Mouse (Mus musculus): ENCODE data around the gene Pax7. TPM values are rescaled to one million over a fixed set of nuclear protein-coding genes. Genes with fewer than 3 reads are reported as not detected.

Gene Pax7
- polyA plus RNA-seq, 1 experiment from 2014 or later, result 0.03 TPM

DNA sequence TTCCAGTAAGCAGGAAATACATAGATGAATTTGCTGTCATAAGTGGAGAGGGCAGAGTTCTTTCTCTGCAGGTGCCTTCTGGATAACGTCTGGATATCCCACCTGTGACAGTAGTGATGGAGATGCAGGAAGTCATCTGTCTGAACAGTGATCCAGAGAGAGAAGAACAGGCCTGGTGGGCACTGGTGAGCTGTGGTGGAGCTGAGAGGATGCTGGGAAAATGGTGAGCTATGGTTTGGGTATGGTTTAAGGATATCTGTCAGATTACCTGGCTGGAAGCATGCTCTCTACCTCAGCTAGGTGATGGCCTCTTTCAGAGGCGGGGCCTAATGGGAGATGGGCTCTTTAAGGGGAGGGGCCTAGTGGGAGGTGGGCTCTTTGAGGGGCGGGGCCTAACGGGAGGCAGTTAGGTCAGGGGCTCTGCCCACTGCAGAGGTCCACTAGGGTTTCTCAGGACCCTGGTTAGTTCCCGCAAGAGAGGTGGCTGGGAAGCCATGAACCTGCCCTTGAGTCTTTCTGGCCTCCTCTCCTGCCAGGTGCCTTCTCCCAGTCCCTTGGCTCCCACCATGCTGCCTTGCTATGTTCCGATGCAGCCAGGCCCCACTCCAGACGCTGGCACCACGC lies 17.3 kb upstream of the Pax7 start:
- no peaks in the 10 kb centered on the region for H3K9me3 ChIP-seq (replicated peaks)
- no peak overlapping the region for H3K9ac ChIP-seq
- no peaks in the 10 kb centered on the region for H3K4me1 ChIP-seq (replicated peaks)
- H3K36me3 ChIP-seq (replicated peaks), result no peaks in the 10 kb centered on the region
- H3K4me2 ChIP-seq, result no peak overlapping the region
- peaks cover 82% of the 10 kb centered on the region for H3K27me3 ChIP-seq
- no peak overlapping the region for H3K27ac ChIP-seq (replicated peaks)
- WGBS (ENCODE audit: insufficient replicate concordance), result 12% methylated on average over 8 of the region's 8 CpGs
- H3K4me3 ChIP-seq (replicated peaks), result no peak overlapping the region
- no peak for ATAC-seq (ENCODE audit: insufficient read depth)

- no peaks in the 10 kb centered on the region for H3K9me3 ChIP-seq (replicated peaks)
- H3K4me1 ChIP-seq (replicated peaks), result no peaks in the 10 kb centered on the region
- ATAC-seq (ENCODE audit: insufficient read depth), result no peak
- H3K4me2 ChIP-seq, result no peak overlapping the region
- H3K27ac ChIP-seq (replicated peaks), result no peak overlapping the region
- H3K27me3 ChIP-seq, result peaks cover 69% of the 10 kb centered on the region
- no peak overlapping the region for H3K4me3 ChIP-seq (replicated peaks)
- no peak overlapping the region for H3K9ac ChIP-seq
- WGBS (ENCODE audit: insufficient replicate concordance), result 6% methylated on average over 7 of the region's 7 CpGs
- H3K36me3 ChIP-seq (replicated peaks), result no peaks in the 10 kb centered on the region
Measured at GRCm38 (mm10) chr4:139843456-139843855, 10.1 kb upstream of the Pax7 start.

DNA sequence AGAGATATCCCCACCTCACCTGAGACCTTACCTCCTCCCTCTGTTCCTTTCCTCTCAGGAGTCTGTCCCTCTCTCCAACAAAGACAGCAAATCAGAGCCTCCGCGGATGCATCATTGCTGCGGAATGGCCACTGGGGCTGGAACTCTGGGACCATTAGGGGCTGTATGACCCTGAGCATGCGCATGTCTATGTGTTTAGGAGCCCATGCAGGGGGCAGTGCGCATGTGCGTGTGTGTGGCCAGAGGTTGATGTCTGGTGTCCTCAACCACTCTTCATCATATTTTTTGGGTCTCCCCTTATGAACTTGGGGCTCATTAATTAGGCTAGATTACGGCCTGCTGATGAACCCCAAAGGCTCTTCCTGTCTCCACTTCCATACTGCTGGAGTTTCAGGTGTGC lies 9.6 kb upstream of the Pax7 start:
- Histone ChIP-seq H3K27me3 (peaks cover 69% of the 10 kb centered on the region), H3K27ac (replicated peaks) (no peak overlapping the region), H3K4me1 (replicated peaks) (no peaks in the 10 kb centered on the region), H3K9ac (no peak overlapping the region), H3K36me3 (replicated peaks) (no peaks in the 10 kb centered on the region), H3K4me2 (no peak overlapping the region), H3K4me3 (replicated peaks) (no peak overlapping the region), H3K9me3 (replicated peaks) (no peaks in the 10 kb centered on the region)
- ATAC-seq (ENCODE audit: insufficient read depth), result no peak
- WGBS (ENCODE audit: insufficient replicate concordance), result 62% methylated on average over 7 of the region's 7 CpGs

GRCm38 (mm10) chr4:139840939-139841500 lies 7.7 kb upstream of the Pax7 start:
- no peak for ATAC-seq (ENCODE audit: insufficient read depth)
- H3K27me3 ChIP-seq, result peaks cover 75% of the 10 kb centered on the region
- no peak overlapping the region for H3K4me3 ChIP-seq (replicated peaks)
- WGBS (ENCODE audit: insufficient replicate concordance), result 45% methylated on average over 9 of the region's 9 CpGs
- no peaks in the 10 kb centered on the region for H3K9me3 ChIP-seq (replicated peaks)
- H3K36me3 ChIP-seq (replicated peaks), result no peaks in the 10 kb centered on the region
- H3K4me2 ChIP-seq, result no peak overlapping the region
- H3K9ac ChIP-seq, result no peak overlapping the region
- H3K4me1 ChIP-seq (replicated peaks), result no peaks in the 10 kb centered on the region
- no peak overlapping the region for H3K27ac ChIP-seq (replicated peaks)

DNA sequence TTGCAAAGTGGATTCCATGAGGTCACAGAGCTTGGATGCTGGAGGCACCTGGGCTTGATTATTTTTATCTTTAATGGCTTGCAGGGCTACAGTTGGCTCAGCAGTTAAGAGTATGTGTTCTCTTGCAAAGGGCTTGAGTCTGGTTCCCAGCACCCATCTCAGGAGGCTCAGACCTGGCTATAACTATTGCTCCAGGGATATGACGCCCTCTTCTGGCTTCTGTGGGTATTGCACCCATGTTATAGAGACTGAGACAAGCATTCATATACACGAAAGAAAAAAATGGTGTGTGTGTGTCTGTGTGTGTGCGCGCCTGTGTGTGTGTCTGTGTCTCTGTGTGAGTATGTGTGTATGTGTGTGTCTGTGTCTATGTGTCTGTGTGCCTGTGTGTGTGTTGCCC lies 7.1 kb upstream of the Pax7 start:
- Histone ChIP-seq H3K4me3 (replicated peaks) (no peak overlapping the region), H3K27me3 (peaks cover 78% of the 10 kb centered on the region), H3K9me3 (replicated peaks) (no peaks in the 10 kb centered on the region), H3K9ac (no peak overlapping the region), H3K36me3 (replicated peaks) (no peaks in the 10 kb centered on the region), H3K27ac (replicated peaks) (no peak overlapping the region), H3K4me1 (replicated peaks) (no peaks in the 10 kb centered on the region), H3K4me2 (no peak overlapping the region)
- WGBS (ENCODE audit: insufficient replicate concordance), result 62% methylated on average over 4 of the region's 4 CpGs
- ATAC-seq (ENCODE audit: insufficient read depth), result no peak

- no peak overlapping the region for H3K27ac ChIP-seq (replicated peaks)
- H3K9me3 ChIP-seq (replicated peaks), result no peaks in the 10 kb centered on the region
- peaks cover 99% of the 10 kb centered on the region for H3K27me3 ChIP-seq
- H3K4me1 ChIP-seq (replicated peaks), result no peaks in the 10 kb centered on the region
- no peak overlapping the region for H3K4me2 ChIP-seq
- H3K4me3 ChIP-seq (replicated peaks), result no peak overlapping the region
- WGBS (ENCODE audit: insufficient replicate concordance), result 5% methylated on average over 5 of the region's 5 CpGs
- H3K9ac ChIP-seq, result no peak overlapping the region
- no peak for ATAC-seq (ENCODE audit: insufficient read depth)
- no peaks in the 10 kb centered on the region for H3K36me3 ChIP-seq (replicated peaks)
Measured at GRCm38 (mm10) chr4:139836681-139837080, 3.4 kb upstream of the Pax7 start.

DNA sequence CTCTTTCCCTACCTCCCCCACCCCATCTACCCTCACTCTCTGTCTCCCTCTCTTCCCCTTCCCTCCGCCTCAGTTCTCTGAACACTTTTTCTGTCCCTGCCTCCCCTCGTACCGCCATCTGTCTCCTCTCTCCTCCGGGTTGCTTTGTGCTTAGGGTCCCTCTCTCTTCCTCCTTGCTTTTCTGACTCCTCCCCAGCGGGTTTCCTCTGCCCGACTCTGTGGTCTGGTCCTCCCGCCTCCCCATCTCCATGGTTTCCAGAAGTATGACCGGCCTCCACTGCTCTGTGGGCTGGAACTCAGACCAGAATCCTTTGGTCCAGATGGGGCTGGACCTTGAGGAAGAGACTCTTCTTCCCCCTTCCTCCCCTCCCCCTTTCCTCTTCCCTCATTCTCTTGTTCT lies 2.9 kb upstream of the Pax7 start:
- no peak for ATAC-seq (ENCODE audit: insufficient read depth)
- Histone ChIP-seq H3K4me1 (replicated peaks) (no peaks in the 10 kb centered on the region), H3K36me3 (replicated peaks) (no peaks in the 10 kb centered on the region), H3K9ac (no peak overlapping the region), H3K27ac (replicated peaks) (no peak overlapping the region), H3K27me3 (peaks cover 99% of the 10 kb centered on the region), H3K9me3 (replicated peaks) (no peaks in the 10 kb centered on the region), H3K4me2 (no peak overlapping the region), H3K4me3 (replicated peaks) (no peak overlapping the region)
- under 1% methylated on average over 8 of the region's 8 CpGs for WGBS (ENCODE audit: insufficient replicate concordance)

- Histone ChIP-seq H3K27ac (replicated peaks) (no peak overlapping the region), H3K4me3 (replicated peaks) (no peak overlapping the region), H3K27me3 (peaks cover 100% of the 10 kb centered on the region), H3K4me2 (no peak overlapping the region), H3K9me3 (replicated peaks) (no peaks in the 10 kb centered on the region), H3K4me1 (replicated peaks) (no peaks in the 10 kb centered on the region), H3K9ac (no peak overlapping the region), H3K36me3 (replicated peaks) (no peaks in the 10 kb centered on the region)
- WGBS (ENCODE audit: insufficient replicate concordance), result 2% methylated on average over 17 of the region's 17 CpGs
- no peak for ATAC-seq (ENCODE audit: insufficient read depth)
Measured at GRCm38 (mm10) chr4:139833817-139834401, 581 bp upstream of the Pax7 start.

DNA sequence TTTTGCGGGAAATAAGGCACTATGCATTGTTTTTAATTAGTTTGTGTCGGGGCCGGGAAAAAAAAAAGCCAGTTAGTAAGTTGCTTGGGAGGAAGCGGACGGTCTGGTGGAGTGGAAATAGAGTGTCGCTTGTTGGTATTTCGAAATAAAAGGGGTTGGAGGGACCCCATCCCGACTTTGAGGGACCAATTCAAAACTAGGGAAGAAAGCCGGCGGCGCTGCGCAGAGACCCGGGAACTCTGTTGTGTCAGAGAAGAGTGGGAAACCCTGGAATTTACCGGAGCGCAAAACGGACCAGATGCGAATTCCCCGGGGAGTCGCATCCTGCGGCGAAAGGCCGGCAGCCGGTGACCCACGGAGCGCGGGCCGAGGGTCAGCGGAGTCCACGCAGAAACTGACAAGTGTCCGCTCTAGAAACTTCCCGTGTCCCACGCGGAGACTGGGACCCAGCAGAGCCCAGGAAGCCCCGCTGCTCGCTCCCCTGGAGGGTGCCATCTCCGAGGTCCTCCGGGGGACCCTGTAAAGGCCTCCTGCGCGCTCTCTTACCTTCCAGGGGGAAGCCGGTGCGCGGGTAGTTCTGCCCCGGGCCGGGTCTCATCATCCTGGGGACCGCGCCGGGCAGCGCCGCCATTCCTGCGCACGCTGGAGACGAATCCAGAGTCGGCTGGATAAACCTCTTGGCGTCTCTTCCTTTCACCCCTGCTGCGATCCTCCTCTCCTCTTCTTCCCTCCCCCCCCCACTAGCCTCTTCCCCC lies 870 bp downstream of the Pax7 start:
- 1% methylated on average over 55 of the region's 55 CpGs for WGBS (ENCODE audit: insufficient replicate concordance)
- no peak for ATAC-seq (ENCODE audit: insufficient read depth)
- peaks cover 100% of the 10 kb centered on the region for H3K27me3 ChIP-seq
- no peaks in the 10 kb centered on the region for H3K36me3 ChIP-seq (replicated peaks)
- no peak overlapping the region for H3K27ac ChIP-seq (replicated peaks)
- no peaks in the 10 kb centered on the region for H3K4me1 ChIP-seq (replicated peaks)
- H3K4me2 ChIP-seq, result no peak overlapping the region
- no peaks in the 10 kb centered on the region for H3K9me3 ChIP-seq (replicated peaks)
- no peak overlapping the region for H3K4me3 ChIP-seq (replicated peaks)
- no peak overlapping the region for H3K9ac ChIP-seq

DNA sequence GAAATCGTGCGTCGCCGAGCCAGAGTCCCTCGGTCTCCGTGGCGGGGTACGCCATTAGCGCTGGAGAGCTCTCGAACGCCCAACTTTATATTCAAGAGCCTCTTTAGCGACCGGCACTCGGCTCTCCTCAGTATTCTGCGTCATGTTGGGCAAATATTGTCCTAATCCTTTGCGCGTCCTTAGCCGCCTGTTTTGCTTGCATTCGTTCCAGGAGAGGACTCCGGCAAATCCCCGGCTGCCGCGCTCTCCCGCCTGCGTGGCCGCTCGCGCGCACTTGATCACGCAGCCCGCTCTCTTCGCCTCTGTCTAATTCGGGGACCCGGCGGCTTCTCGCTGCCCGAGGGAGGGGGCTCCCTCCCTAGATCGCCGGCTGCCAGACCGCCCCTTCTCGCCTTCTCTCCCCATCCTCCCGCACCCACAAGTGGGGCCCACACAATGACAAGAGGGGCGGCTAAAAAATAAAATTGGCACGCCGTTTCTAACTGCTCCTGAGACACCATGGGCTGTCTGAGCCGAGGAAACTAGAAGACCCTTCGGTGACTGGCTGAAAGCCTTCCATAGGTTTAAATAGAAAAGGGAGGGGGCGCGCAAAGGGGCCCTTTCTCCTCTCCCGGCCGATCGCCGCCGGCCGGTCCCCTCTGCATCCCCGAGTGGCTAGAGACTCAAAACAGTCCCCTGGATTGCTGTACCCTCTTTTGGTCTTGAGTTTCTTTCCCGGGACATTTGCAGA lies 1.7 kb downstream of the Pax7 start:
- Histone ChIP-seq H3K4me3 (replicated peaks) (no peak overlapping the region), H3K27ac (replicated peaks) (no peak overlapping the region), H3K36me3 (replicated peaks) (no peaks in the 10 kb centered on the region), H3K27me3 (peaks cover 100% of the 10 kb centered on the region), H3K4me2 (no peak overlapping the region), H3K9ac (no peak overlapping the region), H3K9me3 (replicated peaks) (no peaks in the 10 kb centered on the region), H3K4me1 (replicated peaks) (no peaks in the 10 kb centered on the region)
- WGBS (ENCODE audit: insufficient replicate concordance), result 2% methylated on average over 57 of the region's 57 CpGs
- ATAC-seq (ENCODE audit: insufficient read depth), result no peak
